Mouse (Mus musculus) heart, embryonic 13.5 days (tissue): ENCODE measurements around the gene Tmem117. TPM values are rescaled to one million over a fixed set of nuclear protein-coding genes. Genes with fewer than 3 reads are reported as not detected.

Source experiments
- ATAC-seq: fragments of 200-750 bp; cut with Nextera tagmentation; 2 replicates; pipeline ENCODE4 v1.8.0; 2017; ENCODE audit warnings: moderate TSS enrichment; ENCODE audit not compliant: insufficient number of reproducible peaks, low FRiP score, low TSS enrichment; ENCODE audit errors: extremely low read depth
- H3K27ac ChIP-seq: fragments of 300-500 bp; sonication (generic); replicated peaks from 2 replicates; pipeline ENCODE4 v1.5.1; 2015; ENCODE audit warnings: moderate library complexity, mild to moderate bottlenecking, inconsistent platforms
- H3K27me3 ChIP-seq: fragments of 300-500 bp; sonication (generic); replicated peaks from 2 replicates; pipeline ENCODE4 v1.6.1; 2015; ENCODE audit warnings: mild to moderate bottlenecking, inconsistent platforms
- H3K36me3 ChIP-seq: fragments of 300-500 bp; sonication (generic); 2 replicates; pipeline ENCODE4 v1.6.1; 2015; ENCODE audit warnings: mild to moderate bottlenecking, inconsistent platforms
- H3K4me1 ChIP-seq: fragments of 300-500 bp; sonication (generic); 2 replicates; pipeline ENCODE4 v1.6.1; 2015; ENCODE audit warnings: inconsistent platforms
- H3K4me2 ChIP-seq: fragments of 300-500 bp; sonication (generic); 2 replicates; pipeline ENCODE4 v1.6.1; 2015; ENCODE audit warnings: inconsistent platforms, mild to moderate bottlenecking, moderate library complexity
- H3K4me3 ChIP-seq: fragments of 300-500 bp; sonication (generic); 2 replicates; pipeline ENCODE4 v1.5.1; 2015; ENCODE audit warnings: moderate library complexity, mild to moderate bottlenecking, inconsistent platforms
- H3K9ac ChIP-seq: fragments of 300-500 bp; sonication (generic); 2 replicates; pipeline ENCODE4 v1.6.1; 2015; ENCODE audit warnings: inconsistent platforms, mild to moderate bottlenecking, moderate library complexity
- H3K9me3 ChIP-seq: fragments of 300-500 bp; sonication (generic); 2 replicates; pipeline ENCODE4 v1.6.1; 2016; ENCODE audit warnings: inconsistent platforms
- WGBS: fragments of 180-500 bp; shearing (Covaris S2); methylation state at CpG from one replicate; pipeline ENCODE4 v1.1.7; 2015; ENCODE audit warnings: mixed read lengths; 5-methylcytosine and 5-hydroxymethylcytosine counted together
- polyA plus RNA-seq: library from polyadenylated mRNA; unstranded; fragments of >200 nt; fragmentation: Nextera tagmentation; extraction: Ambion mirVana; gene quantifications from 2 replicates; pipeline ENCODE4 v1.2.1, GENCODE M21; 2015

The Tmem117 gene
- polyA plus RNA-seq, 1 experiment from 2014 or later: 1.2 TPM

- Histone ChIP-seq H3K27me3 (peaks cover 10% of the 10 kb centered on the region; the same call in 1 of the 2 replicates), H3K4me2 (peak overlapping the region; percentile 7; the same call in 1 of the 2 replicates), H3K9ac (no peak overlapping the region), H3K36me3 (no peaks in the 10 kb centered on the region), H3K4me3 (0 out of 2 replicates have a peak overlapping the region, but pooled peaks have one; percentile 2), H3K9me3 (0 out of 2 replicates have a peak, but pooled peaks cover 5% of the 10 kb centered on the region), H3K27ac (no peak overlapping the region), H3K4me1 (no peaks in the 10 kb centered on the region)
- 71% methylated on average over 15 of the region's 15 CpGs for WGBS
- no peak for ATAC-seq
Measured at GRCm38 (mm10) chr15:94814213-94815100, 185.4 kb downstream of the Tmem117 start.

GRCm38 (mm10) chr15:94835634-94836033 lies 206.6 kb downstream of the Tmem117 start:
- no peak overlapping the region for H3K9ac ChIP-seq
- no peaks in the 10 kb centered on the region for H3K9me3 ChIP-seq
- no peak for ATAC-seq
- no peaks in the 10 kb centered on the region for H3K36me3 ChIP-seq
- H3K27ac ChIP-seq: no peak overlapping the region
- no peaks in the 10 kb centered on the region for H3K4me1 ChIP-seq
- H3K4me2 ChIP-seq: no peak overlapping the region
- 78% methylated on average over 3 of the region's 3 CpGs for WGBS
- no peaks in the 10 kb centered on the region for H3K27me3 ChIP-seq
- H3K4me3 ChIP-seq: no peak overlapping the region

- Histone ChIP-seq H3K27me3 (no peaks in the 10 kb centered on the region), H3K4me2 (no peak overlapping the region), H3K4me3 (no peak overlapping the region), H3K9me3 (no peaks in the 10 kb centered on the region), H3K9ac (no peak overlapping the region), H3K36me3 (no peaks in the 10 kb centered on the region), H3K27ac (no peak overlapping the region), H3K4me1 (no peaks in the 10 kb centered on the region)
- 77% methylated on average over 4 of the region's 4 CpGs for WGBS
- ATAC-seq: no peak
Measured at GRCm38 (mm10) chr15:94838646-94839045, 209.6 kb downstream of the Tmem117 start.

- WGBS: 78% methylated on average over 2 of the region's 2 CpGs
- Histone ChIP-seq H3K9me3 (0 out of 2 replicates have a peak, but pooled peaks cover 2% of the 10 kb centered on the region), H3K36me3 (no peaks in the 10 kb centered on the region), H3K4me3 (no peak overlapping the region), H3K27me3 (no peaks in the 10 kb centered on the region), H3K4me1 (no peaks in the 10 kb centered on the region), H3K9ac (no peak overlapping the region), H3K27ac (no peak overlapping the region), H3K4me2 (no peak overlapping the region)
- ATAC-seq: no peak
Measured at GRCm38 (mm10) chr15:94847501-94847900, 218.5 kb downstream of the Tmem117 start.

GRCm38 (mm10) chr15:94859641-94860040 lies 230.6 kb downstream of the Tmem117 start:
- H3K36me3 ChIP-seq: no peaks in the 10 kb centered on the region
- 77% methylated on average over 6 of the region's 6 CpGs for WGBS

GRCm38 (mm10) chr15:94861173-94861572 lies 232.1 kb downstream of the Tmem117 start:
- H3K4me2 ChIP-seq: no peak overlapping the region
- H3K36me3 ChIP-seq: no peaks in the 10 kb centered on the region
- no peaks in the 10 kb centered on the region for H3K9me3 ChIP-seq
- ATAC-seq: no peak
- H3K4me3 ChIP-seq: no peak overlapping the region
- H3K9ac ChIP-seq: no peak overlapping the region
- H3K27me3 ChIP-seq: no peaks in the 10 kb centered on the region
- 82% methylated on average over 2 of the region's 2 CpGs for WGBS
- H3K27ac ChIP-seq: no peak overlapping the region
- no peaks in the 10 kb centered on the region for H3K4me1 ChIP-seq

More at GRCm38 (mm10) chr15:94859641-94860040, 230.6 kb downstream of the Tmem117 start:
- no peaks in the 10 kb centered on the region for H3K27me3 ChIP-seq
- no peak overlapping the region for H3K27ac ChIP-seq
- no peaks in the 10 kb centered on the region for H3K4me1 ChIP-seq
- H3K4me3 ChIP-seq: no peak overlapping the region
- no peak for ATAC-seq
- no peaks in the 10 kb centered on the region for H3K9me3 ChIP-seq
- no peak overlapping the region for H3K9ac ChIP-seq
- H3K4me2 ChIP-seq: no peak overlapping the region

GRCm38 (mm10) chr15:94864134-94864533 lies 235.1 kb downstream of the Tmem117 start:
- Histone ChIP-seq H3K36me3 (no peaks in the 10 kb centered on the region), H3K4me1 (no peaks in the 10 kb centered on the region), H3K4me3 (no peak overlapping the region), H3K4me2 (no peak overlapping the region), H3K27me3 (no peaks in the 10 kb centered on the region), H3K9ac (no peak overlapping the region), H3K9me3 (no peaks in the 10 kb centered on the region), H3K27ac (no peak overlapping the region)
- WGBS: 67% methylated on average over 1 of the region's 1 CpGs
- ATAC-seq: no peak

- Histone ChIP-seq H3K4me2 (no peak overlapping the region), H3K27ac (no peak overlapping the region), H3K4me3 (no peak overlapping the region), H3K27me3 (no peaks in the 10 kb centered on the region), H3K9ac (no peak overlapping the region), H3K9me3 (no peaks in the 10 kb centered on the region), H3K4me1 (no peaks in the 10 kb centered on the region), H3K36me3 (no peaks in the 10 kb centered on the region)
- ATAC-seq: no peak
- WGBS: 62% methylated on average over 5 of the region's 5 CpGs
Measured at GRCm38 (mm10) chr15:94868372-94868771, 239.3 kb downstream of the Tmem117 start.

GRCm38 (mm10) chr15:94885026-94885425 lies 256.0 kb downstream of the Tmem117 start:
- 54% methylated on average over 4 of the region's 4 CpGs for whole genome bisulfite sequencing
- ATAC-seq: no peak
- H3K9me3 ChIP-seq: no peaks in the 10 kb centered on the region
- H3K27ac ChIP-seq: no peak overlapping the region
- H3K36me3 ChIP-seq: no peaks in the 10 kb centered on the region
- no peak overlapping the region for H3K4me3 ChIP-seq
- H3K9ac ChIP-seq: no peak overlapping the region
- H3K4me2 ChIP-seq: no peak overlapping the region
- no peaks in the 10 kb centered on the region for H3K27me3 ChIP-seq
- no peaks in the 10 kb centered on the region for H3K4me1 ChIP-seq

GRCm38 (mm10) chr15:94893201-94893600 lies 264.2 kb downstream of the Tmem117 start:
- Histone ChIP-seq H3K4me2 (no peak overlapping the region), H3K9me3 (no peaks in the 10 kb centered on the region), H3K27me3 (no peaks in the 10 kb centered on the region), H3K4me1 (peaks cover 6% of the 10 kb centered on the region), H3K27ac (no peak overlapping the region), H3K9ac (no peak overlapping the region), H3K36me3 (no peaks in the 10 kb centered on the region), H3K4me3 (no peak overlapping the region)
- 70% methylated on average over 1 of the region's 1 CpGs for WGBS
- no peak for ATAC-seq

GRCm38 (mm10) chr15:94894086-94894485 lies 265.1 kb downstream of the Tmem117 start:
- Histone ChIP-seq H3K27me3 (no peaks in the 10 kb centered on the region), H3K4me2 (peak overlapping the region; percentile 16; the same call in 1 of the 2 replicates), H3K4me3 (no peak overlapping the region), H3K9ac (no peak overlapping the region), H3K36me3 (no peaks in the 10 kb centered on the region), H3K4me1 (peaks cover 6% of the 10 kb centered on the region), H3K9me3 (no peaks in the 10 kb centered on the region), H3K27ac (no peak overlapping the region)
- ATAC-seq: no peak
- WGBS: 44% methylated on average over 5 of the region's 5 CpGs

GRCm38 (mm10) chr15:94895681-94896080 lies 266.6 kb downstream of the Tmem117 start:
- ATAC-seq: no peak
- H3K27ac ChIP-seq: no peak overlapping the region
- H3K27me3 ChIP-seq: no peaks in the 10 kb centered on the region
- H3K9ac ChIP-seq: no peak overlapping the region
- H3K4me2 ChIP-seq: no peak overlapping the region
- peaks cover 6% of the 10 kb centered on the region for H3K4me1 ChIP-seq
- 84% methylated on average over 11 of the region's 11 CpGs for WGBS
- no peak overlapping the region for H3K4me3 ChIP-seq
- no peaks in the 10 kb centered on the region for H3K9me3 ChIP-seq
- H3K36me3 ChIP-seq: no peaks in the 10 kb centered on the region
